Mouse (Mus musculus): ENCODE data around the gene Myh14.

DNA sequence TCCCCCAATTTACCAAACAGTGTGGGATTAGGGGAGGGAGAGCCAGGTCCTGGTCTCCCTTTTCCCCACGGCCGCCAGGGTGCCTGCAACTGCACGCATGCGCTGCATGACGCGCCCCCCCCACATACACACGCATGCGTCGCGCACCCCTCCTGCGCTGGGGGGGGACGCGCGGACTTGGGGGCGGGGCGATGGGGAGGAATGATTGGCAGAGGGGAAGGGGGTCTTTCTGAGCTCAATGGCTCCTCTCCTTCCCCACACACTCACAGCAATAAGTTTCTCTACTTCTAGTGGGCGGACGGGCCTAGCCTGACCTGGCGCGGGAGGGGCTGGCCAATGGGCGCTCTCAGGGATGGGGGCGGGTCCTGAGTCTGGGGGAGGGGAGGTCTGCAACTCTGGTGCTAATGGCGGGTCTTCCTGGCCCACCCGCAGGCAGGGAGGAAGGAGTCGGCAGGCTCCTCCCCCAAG is 66.5 kb downstream of the Myh14 start:
- TF ChIP-seq CTCF (IDR thresholded peaks at IDR 0.05; ENCODE audit: low read depth) (no peak), EP300 (IDR thresholded peaks at IDR 0.05; ENCODE audit: low read depth) (no peak)

Measured in heart, postnatal 0 days (tissue).